Mouse (Mus musculus): ENCODE measurements around the gene Slc30a3. TPM values are rescaled to one million over a fixed set of nuclear protein-coding genes. Genes with fewer than 3 reads are reported as not detected.

Gene Slc30a3
- total RNA-seq (2022), result under 1 TPM in 1 of 4 experiments, not detected in 3; 0.28 TPM

DNA sequence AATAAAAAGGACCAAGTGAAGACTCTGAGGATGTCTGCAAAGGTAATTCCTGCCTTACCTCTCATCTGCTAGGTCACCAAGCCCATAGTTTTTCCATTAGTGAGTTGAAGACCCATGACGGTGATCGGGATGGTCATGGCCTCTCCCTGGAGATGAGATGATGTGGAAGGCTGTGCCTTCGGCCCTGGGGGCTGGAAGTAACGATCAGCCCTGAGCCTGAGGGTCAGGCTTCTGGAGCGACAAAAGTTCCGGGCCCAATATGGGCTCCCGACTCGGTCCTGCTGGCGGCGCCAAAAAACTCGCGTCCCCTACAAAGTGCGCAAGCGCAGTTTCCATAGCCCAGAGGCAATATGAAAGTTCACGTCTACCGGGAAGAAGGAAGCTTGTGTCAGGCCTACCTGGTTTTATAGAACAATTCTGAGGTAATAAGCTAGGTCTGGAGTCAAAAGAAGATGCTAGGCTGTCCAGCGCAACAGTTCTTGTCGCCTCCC lies at the start of gene Slc30a3:
Gene Slc30a3, minus strand, starts transcription at position 238 of the 491 bp plus-strand sequence.
- no peak for DNase-seq

DNA sequence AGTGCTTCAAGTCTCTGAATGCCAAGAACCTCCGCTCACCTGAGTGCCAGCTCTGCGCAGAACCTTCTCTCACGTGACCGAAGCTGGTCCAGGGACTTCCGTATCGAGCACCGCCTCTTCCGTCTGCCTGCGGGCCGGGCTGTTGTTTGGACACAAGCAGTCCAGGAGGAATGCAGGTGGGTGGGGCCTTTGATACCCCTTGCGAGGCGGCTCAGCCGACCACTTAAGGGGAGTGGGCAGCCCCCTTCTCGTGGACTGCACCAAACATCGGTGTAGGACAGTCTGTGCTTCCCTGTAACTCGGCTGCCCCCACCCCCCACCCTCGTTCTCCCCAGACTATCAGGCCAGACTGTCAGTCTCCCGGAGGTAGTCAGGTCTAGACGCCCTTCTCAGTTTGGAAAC lies 46.1 kb upstream of the Slc30a3 start, which contains the start of gene Mpv17:
Gene Mpv17, minus strand, starts transcription at position 100 of the 402 bp plus-strand sequence.
- DNase-seq, result peak; percentile 78

DNA sequence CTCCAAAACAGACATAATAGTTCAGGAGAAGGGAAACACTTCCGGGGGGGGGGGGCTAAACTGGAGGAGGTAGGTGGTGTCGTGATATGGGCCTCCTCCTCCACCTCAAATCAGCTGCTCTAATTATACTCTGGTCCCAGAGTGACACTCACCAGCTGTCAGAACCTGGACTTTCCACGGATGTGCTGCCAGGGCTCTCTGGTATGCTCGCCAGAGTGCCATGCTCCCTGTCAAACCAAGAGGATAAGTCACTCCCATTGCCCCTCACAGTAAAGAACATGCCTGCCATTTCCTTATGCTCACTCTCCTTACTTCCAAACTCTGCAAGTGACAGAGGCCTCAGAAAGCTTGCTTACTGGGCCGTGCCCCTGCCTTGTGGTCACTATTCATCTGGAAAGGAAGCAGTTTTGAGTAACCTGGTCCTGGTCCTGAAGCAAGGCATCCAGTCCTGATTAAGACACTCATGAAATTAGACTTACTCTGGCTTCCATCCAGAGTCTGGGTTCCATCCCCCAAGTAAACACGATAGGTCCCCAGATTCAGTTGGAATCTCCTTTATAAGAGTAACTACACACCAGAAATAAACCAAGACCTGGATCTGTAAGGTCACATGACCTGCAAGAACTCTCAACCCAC lies 45.6 kb upstream of the Slc30a3 start:
- no peak for DNase-seq

DNA sequence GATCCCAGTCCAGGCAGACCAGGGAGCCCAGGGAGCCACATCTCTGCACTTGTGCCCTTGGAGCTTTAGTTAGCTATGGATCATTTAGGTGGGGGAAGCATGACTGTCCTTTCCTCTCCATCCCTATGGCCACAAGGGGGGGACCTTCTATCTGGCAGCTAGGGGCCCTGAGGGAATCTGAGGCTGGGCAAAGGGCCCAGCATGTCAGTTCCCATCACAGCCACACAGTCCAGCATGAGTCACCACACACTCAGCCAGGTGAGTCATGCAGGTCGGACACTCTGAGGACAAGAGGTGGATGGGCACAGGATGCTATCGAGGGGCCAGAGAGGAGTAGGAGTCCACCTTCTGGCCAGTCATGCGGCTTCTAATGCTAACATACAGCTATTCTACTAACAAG lies 43.7 kb upstream of the Slc30a3 start:
- DNase-seq, result peak; percentile 15

DNA sequence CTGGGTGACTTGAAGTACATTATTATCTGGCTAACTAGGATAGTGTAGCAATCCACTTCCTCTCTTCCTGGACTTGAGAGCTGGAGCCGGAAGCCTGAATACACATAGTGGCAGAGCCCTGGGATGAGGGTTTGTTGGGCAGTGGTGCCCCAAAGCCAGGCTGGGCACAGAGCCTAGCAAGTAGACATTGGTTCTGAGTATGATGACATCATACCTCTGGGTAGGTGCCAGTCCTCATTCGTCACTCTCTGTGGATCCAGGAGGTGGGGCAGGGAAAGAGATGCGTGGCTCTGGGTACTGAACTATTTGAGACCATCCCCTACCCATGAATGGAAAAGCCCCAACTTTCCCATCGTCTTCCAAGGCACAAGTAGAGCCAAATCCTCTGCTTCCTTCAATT lies 41.7 kb upstream of the Slc30a3 start:
- peak; percentile 20 for DNase-seq

DNA sequence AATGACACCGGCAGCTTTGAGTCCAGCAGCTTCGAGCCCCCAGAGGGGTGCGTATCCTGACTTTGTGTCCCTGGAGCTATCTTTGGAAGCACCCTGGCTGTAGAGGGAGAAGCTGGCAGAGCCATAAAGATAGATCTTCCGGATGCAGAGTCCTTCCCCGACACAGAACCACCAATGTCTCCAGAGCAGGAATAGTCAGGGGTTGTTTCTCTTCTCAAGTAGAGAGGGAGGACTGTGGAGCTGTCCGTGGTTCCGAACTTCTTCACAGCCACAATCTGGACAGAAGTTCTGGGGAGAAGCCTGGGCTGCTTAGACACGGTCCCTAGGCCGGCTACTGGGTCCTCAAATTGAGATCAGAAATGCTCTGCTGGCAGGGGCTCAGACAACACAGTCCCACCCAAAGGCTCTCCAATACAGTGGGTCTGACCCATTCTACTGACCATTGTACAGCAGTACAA lies 31.0 kb upstream of the Slc30a3 start:
- no peak for DNase-seq

DNA sequence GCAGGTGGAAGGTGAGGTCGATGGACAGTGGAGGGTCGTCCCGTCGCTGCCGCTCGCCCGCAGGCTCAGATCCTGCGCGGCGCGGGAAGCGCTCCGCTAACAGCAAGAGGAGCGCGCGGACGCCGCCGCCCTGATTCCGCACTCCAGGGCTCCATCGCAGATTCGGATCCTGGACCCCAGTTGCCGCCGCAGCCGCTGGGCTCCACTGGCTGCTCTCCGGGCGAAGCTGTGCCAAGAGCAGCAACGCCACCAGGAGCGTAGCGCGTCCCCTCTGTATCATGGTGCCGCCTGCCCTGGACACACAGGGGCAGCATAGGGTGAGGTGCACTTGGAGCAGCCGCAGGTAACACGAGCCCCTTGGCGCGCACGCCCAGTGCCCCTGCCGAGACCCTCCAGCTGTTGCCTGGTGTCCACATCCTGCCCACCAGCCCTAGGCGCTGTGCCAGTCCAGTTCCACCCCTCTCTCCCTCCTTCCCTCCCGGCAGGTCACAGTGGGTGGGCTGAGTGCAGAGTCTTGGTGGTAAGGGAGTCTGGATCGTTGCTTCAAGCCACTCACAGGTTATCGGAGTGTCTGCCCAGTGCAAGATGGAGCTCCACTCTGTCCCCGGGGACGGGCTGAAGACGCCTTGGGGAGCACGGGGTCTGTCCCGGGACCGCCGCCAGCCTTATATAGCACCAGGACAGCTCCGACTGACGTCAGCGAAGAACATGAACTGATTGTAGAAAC lies 30.4 kb upstream of the Slc30a3 start, which contains the start of gene Ucn:
Gene Ucn, minus strand, starts transcription at position 589 of the 727 bp plus-strand sequence.
- DNase-seq, result no peak

DNA sequence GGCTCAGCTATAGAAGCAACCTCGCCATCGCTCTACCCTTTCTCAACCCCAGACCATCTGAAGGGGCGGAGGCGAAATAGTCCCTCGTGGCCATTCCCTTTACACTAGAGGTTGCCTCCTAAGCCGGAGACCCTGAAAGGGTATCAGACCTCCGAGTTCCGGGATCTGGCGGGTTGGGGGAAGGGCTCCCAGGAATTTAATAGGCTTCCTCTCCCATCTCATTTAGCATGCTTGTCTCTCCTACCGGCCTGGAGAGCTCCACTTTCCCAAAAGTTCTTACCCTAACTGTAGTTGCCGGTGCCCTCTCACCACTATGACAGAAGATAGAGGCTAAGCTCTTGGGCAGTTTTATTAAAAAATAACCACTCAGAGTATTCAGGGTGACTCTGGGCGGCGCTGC lies 29.6 kb upstream of the Slc30a3 start:
- no peak for DNase-seq

DNA sequence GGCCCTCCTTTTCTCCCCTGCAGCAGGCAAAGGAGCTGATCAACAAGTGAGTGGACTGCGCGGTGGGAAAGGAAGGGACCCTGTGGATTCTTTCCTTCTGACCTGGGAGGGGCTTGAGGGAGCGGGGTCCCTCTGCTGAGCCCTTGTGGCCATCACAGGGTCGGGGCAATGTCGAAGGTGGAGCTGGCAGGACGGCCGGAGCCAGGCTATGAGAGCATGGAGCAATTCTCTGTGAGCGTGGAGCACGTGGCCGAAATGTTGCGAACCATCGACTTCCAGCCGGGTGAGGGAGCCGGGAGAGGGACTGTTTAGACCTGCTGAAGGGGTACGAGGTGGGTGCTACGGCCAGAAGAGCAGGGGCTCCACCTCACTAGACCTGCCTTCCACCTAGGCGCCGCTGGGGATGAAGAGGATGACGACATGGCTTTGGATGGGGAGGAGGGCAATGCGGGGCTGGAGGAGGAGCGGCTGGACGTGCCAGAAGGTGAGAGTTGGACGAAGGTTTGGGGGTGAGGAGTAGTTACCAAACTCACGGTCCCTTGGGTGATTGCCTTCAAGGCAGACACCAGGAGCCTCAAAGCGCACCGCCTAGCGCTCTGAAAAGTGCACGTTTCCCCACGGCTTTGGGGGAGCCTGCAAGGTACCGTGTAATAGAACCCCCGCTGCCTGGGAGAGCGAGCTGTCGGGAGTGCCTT lies 28.8 kb upstream of the Slc30a3 start:
- DNase-seq, result no peak

DNA sequence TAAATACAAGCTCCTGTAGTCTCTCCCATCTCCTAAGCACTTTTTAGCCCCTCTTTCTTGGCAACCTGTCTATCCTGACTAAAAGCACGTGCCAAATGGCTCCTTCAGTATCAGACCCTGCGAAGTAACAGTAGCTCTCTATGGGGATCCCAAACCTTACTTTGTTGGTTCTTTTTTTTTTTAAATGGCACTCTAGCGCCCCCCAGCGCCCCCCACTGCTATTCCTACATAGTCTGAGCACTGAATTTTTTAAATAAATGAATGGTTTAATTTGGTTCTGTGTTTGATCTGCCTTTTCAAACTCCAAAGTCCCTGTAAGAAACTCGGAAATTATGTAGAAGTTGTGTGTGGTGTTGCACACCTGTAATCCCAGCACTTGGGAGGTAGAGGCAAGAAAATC lies 18.0 kb upstream of the Slc30a3 start:
- no peak for DNase-seq

DNA sequence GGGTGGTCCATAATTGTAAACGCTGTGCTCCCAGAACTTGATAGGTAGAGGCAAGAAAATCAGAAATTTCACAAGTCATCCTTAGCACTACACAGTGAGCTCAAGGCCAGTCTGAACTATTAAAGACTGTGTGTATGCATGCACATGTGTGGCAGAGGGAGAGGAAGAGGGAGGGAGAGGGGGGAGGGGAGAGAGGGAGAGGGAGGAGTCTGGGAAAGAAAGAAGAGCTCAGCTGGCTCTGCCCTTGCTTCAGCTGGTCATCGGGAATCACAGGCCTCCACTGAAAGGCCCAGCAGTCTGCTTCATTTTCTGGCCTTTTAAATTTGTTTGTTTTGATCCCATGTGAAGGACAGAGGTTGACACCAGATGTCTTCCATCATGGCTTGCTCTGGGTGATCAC lies 15.4 kb upstream of the Slc30a3 start:
- no peak for DNase-seq

DNA sequence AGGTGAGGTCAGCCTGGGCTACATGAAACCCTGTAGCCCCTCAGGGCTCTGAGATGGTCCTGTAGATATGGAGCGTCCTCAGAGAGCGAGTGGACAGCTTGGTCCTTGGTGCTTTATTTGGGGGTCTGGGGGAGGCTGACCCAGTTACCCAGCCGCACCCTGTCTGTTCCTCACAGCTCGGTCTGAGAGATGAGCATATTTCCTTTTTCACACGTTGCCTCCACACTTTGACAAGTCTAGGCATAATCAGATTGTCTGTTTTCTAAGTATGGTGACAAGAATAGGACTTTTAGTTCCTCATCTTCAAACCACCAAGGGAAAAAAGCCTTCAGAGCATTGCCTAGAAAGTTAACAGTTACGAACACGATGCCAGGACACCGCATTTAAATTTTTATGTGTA lies 13.1 kb upstream of the Slc30a3 start:
- DNase-seq, result no peak

DNA sequence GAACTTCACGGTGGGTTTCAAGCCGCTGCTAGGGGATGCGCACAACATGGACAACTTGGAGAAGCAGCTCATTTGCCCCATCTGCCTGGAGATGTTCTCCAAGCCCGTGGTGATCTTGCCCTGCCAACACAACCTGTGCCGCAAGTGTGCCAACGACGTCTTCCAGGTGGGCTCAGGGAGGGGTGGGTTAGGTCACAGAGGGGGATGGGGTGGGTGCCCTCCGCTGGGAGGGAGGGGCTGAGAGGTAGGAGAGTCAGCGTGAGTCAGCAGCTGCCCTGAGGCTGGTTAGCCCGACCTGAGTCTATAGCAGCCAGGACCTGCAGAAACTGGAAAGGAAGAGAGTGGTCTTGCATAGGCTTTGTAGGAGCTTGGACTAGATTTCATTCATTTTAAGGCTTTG lies 8.9 kb upstream of the Slc30a3 start:
- DNase-seq, result no peak

DNA sequence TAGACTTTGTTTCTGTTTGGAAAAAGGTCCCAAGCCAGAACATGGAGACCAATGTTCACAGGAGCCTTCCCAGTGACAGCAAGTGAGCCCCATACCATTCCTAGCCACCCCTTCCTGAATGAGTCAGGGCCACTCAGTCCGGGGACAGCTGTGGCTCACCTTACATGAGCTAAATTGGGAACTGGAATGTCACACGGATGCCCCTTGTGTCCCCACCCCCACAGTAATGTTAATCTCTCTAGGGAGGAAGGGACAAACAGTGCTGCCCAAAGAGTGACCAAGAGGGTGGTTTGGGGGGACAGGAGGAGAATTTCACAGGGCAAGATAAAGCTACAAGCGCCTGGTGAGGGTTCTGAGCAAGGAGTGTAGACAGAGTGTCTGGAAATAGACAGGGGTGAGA lies 8.3 kb upstream of the Slc30a3 start, which contains the start of gene Trim54:
Gene Trim54, plus strand, starts transcription at position 359 of the 400 bp plus-strand sequence.
- DNase-seq, result no peak

DNA sequence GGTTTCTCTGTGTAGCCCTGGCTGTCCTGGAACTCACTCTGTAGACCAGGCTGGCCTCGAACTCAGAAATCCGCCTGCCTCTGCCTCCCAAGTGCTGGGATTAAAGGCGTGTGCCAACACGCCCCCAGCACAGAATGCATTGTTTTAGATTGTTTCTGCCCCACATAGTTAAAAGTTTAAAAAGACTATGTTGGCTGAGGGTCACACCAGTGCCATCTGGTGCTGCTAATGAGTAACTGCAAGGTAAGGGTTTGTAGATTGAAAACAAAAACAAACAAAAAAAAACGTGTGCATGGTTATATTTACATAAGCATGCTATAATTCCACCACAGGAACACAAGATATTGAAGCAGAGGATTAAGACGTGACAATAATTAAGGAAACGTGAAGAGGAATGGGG lies 2.7 kb upstream of the Slc30a3 start:
- no peak for DNase-seq

DNA sequence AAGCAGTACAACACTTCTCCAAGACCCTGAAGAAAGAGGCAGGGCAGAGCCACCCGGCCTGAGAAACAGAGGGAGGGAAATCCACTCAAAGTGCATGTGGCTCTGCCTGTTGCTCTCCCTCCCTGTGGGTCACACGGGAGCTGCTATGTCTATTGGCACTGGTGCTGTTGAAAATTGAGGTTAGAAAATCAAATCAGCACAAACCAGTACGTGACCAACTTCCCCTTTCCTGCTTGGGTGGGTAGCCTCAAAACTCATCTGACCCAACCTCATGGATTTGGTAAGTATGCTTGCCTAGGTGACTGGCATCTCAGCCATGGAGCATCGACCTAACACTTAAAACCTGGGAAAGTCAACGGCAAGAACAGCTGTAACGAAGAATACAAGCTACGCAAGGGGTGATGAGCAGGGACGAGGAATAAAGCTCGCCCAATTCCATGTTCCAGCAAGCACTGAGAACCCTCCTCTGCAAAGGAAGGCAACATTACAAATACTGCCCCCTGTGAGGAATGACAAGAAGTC lies 2.2 kb downstream of the Slc30a3 start, which contains the start of gene Dnajc5g:
Gene Dnajc5g, plus strand, starts transcription at position 472 of the 522 bp plus-strand sequence.
- no peak for DNase-seq

DNA sequence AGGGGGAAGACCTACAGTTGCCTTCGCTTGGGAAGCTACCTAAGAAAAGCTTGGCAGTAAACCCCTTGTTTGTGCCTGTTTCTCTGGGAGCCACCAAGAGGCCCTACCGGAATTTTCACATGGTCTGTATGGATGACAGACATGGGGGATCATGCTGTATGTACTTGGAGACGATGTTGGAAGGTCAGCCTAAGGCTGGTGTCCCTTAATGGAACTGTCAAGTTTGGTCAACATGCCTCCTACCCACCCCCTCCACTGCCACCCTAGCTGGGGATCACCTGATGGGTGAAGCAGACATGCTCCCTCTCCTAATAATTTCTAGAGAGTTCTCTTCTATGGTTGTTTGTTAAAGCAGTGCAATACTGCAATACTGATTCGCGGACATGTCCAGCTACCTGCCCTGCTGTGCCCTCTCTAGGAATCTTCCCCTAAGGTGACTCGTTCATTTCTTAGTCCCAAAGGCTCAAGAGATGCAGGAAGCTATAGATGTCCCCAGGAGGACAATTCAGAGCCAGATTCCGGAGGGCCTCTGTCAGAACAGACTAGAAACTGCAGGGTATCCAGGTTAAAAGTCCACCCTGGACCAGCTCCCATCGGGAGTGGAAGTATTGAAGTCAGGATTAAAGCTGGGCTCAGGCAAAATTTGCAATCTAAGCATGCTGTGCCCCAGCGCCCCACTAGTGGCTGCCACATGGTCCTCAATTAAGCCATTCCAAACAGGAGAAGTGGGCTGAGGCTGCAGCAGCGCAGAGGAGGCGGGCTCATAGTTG lies 12.1 kb downstream of the Slc30a3 start:
- DNase-seq, result no peak

DNA sequence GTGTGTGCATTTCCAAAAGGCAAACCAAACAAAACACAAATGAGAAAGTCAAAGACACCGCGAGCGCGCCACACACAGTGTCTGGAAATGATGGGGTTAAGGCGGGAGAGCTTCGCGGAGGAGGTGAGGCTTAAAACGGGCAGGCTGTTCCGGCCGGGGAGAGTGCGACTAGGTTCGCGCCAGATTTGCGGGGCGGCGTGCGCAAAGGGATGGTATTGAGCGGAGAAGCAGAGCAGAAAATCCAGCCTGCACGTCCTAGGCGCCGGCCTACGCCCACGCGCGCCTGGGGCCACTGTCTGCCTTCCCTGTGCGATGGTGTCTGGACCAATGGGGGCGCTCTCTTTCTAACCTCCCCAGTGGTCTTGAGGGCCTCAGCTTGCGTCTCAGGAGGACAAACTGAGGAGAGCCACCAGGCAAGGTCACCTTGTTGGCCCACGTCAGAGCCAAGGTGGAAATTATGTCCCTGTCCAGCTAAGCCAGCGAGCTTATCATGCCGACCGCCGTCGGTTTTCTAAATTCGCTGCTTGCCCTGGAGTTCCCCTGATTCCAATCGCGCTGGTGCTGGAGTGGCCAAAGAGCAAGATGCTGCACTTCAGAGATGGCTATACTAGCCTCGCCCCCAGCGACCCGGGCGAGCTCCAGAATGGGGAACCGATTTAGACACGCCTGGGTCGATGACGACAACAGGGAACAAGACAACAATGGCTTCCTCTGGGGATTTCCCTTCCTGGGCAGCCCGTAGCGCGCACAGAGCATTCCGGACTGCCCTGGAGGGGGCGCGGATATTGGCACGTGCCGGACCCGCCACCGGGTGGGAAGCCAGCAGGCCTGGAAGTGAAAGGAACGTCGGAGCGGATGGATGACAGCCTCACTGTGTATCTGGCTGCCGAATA lies 13.0 kb downstream of the Slc30a3 start:
- DNase-seq, result no peak

DNA sequence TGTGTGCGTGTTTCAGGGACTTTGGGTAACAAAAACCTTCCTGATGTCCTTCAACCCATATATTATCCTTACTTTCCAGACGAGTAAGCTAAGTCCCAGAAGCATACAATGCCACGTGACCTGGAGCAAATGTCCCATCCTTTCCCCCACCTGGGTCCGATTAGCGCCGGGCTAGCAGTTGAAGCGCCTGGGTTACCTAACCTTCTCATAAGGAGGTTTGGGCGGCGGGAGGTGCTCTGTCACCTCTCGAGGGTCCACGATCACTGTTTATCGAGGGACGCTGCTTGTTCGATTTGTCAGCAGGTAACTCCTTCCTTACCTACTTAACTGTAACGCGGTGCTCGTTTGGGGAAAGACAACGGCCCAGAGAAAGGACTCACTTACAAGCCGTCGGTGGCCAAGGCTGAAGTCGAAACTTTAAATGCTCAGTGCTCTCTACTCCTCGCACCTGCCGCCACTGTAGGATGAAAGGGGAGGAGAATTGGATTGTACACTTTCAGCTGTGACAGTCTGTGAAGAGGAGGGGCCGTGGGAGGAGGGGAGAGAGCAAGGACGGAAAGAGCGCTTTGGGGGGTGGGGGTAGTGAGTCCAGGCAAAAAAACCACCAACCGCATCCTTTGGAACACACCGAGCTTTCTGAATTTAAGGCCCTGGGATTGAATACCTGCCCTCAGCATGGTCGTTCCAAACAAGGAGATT lies 13.8 kb downstream of the Slc30a3 start:
- no peak for DNase-seq
